Mouse (Mus musculus) limb, embryonic 15.5 days (tissue): ENCODE results near the gene Gm826. TPM values are rescaled to one million over a fixed set of nuclear protein-coding genes. Genes with fewer than 3 reads are reported as not detected.

Experiments
- ATAC-seq: fragments of 200-750 bp; cut with Nextera tagmentation; 2 replicates; pipeline ENCODE4 v1.8.0; 2017; ENCODE audit warnings: low read depth, moderate TSS enrichment; ENCODE audit not compliant: insufficient number of reproducible peaks, low FRiP score, low TSS enrichment
- H3K27ac ChIP-seq: fragments of 300-500 bp; sonication (generic); 2 replicates; pipeline ENCODE4 v1.5.1; 2015; ENCODE audit warnings: moderate library complexity, mild to moderate bottlenecking, inconsistent platforms
- H3K27me3 ChIP-seq: fragments of 300-500 bp; sonication (generic); 2 replicates; pipeline ENCODE4 v1.6.1; 2015; ENCODE audit warnings: inconsistent platforms
- H3K36me3 ChIP-seq: fragments of 300-500 bp; sonication (generic); 2 replicates; pipeline ENCODE4 v1.6.1; 2015; ENCODE audit warnings: inconsistent platforms
- H3K4me1 ChIP-seq: fragments of 300-500 bp; sonication (generic); 2 replicates; pipeline ENCODE4 v1.6.1; 2015; ENCODE audit warnings: inconsistent platforms
- H3K4me2 ChIP-seq: fragments of 300-500 bp; sonication (generic); 2 replicates; pipeline ENCODE4 v1.6.1; 2015; ENCODE audit warnings: mild to moderate bottlenecking, inconsistent platforms
- H3K4me3 ChIP-seq: fragments of 300-500 bp; sonication (generic); 2 replicates; pipeline ENCODE4 v1.5.1; 2015; ENCODE audit warnings: mild to moderate bottlenecking, inconsistent platforms
- H3K9ac ChIP-seq: fragments of 300-500 bp; sonication (generic); 2 replicates; pipeline ENCODE4 v1.6.1; 2015; ENCODE audit warnings: inconsistent platforms
- H3K9me3 ChIP-seq: fragments of 300-500 bp; sonication (generic); 2 replicates; pipeline ENCODE4 v1.6.1; 2016; ENCODE audit warnings: inconsistent platforms
- WGBS: fragments of 180-500 bp; shearing (Covaris S2); methylation state at CpG from one replicate; pipeline ENCODE4 v1.1.7; 2015; 5-methylcytosine and 5-hydroxymethylcytosine counted together
- polyA plus RNA-seq: library from polyadenylated mRNA; unstranded; fragments of >200 nt; fragmentation: Nextera tagmentation; extraction: Ambion mirVana; gene quantifications from 2 replicates; pipeline ENCODE4 v1.2.1, GENCODE M21; 2015

The Gm826 gene
- polyA plus RNA-seq, 1 experiment from 2014 or later: 0.82 TPM

GRCm38 (mm10) chr2:160364666-160365065 is 30.7 kb upstream of the Gm826 start:
- peak overlapping the region; percentile 67 for H3K4me3 ChIP-seq
- H3K9me3 ChIP-seq: no peaks in the 10 kb centered on the region
- H3K36me3 ChIP-seq: 0 out of 2 replicates have a peak, but pooled peaks cover 5% of the 10 kb centered on the region
- peak overlapping the region; percentile 97 for H3K4me2 ChIP-seq
- H3K27me3 ChIP-seq: peaks cover 65% of the 10 kb centered on the region
- 5% methylated on average over 12 of the region's 12 CpGs for WGBS
- H3K9ac ChIP-seq: peak overlapping the region; percentile 57; the same call in 1 of the 2 replicates
- no peak for ATAC-seq
- peaks cover 65% of the 10 kb centered on the region for H3K4me1 ChIP-seq
- H3K27ac ChIP-seq: no peak overlapping the region

- Histone ChIP-seq H3K4me1 (peaks cover 61% of the 10 kb centered on the region), H3K9ac (no peak overlapping the region), H3K4me3 (peak overlapping the region; percentile 67), H3K27me3 (peaks cover 64% of the 10 kb centered on the region), H3K9me3 (no peaks in the 10 kb centered on the region), H3K36me3 (0 out of 2 replicates have a peak, but pooled peaks cover 5% of the 10 kb centered on the region), H3K27ac (no peak overlapping the region), H3K4me2 (peak overlapping the region; percentile 97)
- ATAC-seq: no peak
- WGBS: 8% methylated on average over 9 of the region's 9 CpGs
Observed at GRCm38 (mm10) chr2:160364128-160364650, 30.2 kb upstream of the Gm826 start.

- H3K9ac ChIP-seq: no peak overlapping the region
- H3K27me3 ChIP-seq: peaks cover 64% of the 10 kb centered on the region
- H3K4me3 ChIP-seq: 0 out of 2 replicates have a peak overlapping the region, but pooled peaks have one; percentile 3
- 62% methylated on average over 4 of the region's 4 CpGs for WGBS
- H3K9me3 ChIP-seq: no peaks in the 10 kb centered on the region
- no peak overlapping the region for H3K27ac ChIP-seq
- peaks cover 57% of the 10 kb centered on the region for H3K4me1 ChIP-seq
- no peak overlapping the region for H3K4me2 ChIP-seq
- 0 out of 2 replicates have a peak, but pooled peaks cover 5% of the 10 kb centered on the region for H3K36me3 ChIP-seq
- ATAC-seq: no peak
Observed at GRCm38 (mm10) chr2:160363201-160363600, 29.2 kb upstream of the Gm826 start.

GRCm38 (mm10) chr2:160361442-160362121 is 27.6 kb upstream of the Gm826 start:
- no peak overlapping the region for H3K27ac ChIP-seq
- peaks cover 48% of the 10 kb centered on the region for H3K4me1 ChIP-seq
- H3K9me3 ChIP-seq: no peaks in the 10 kb centered on the region
- H3K9ac ChIP-seq: no peak overlapping the region
- no peak for ATAC-seq
- no peak overlapping the region for H3K4me2 ChIP-seq
- H3K36me3 ChIP-seq: 0 out of 2 replicates have a peak, but pooled peaks cover 5% of the 10 kb centered on the region
- 39% methylated on average over 16 of the region's 16 CpGs for WGBS
- H3K27me3 ChIP-seq: peaks cover 77% of the 10 kb centered on the region
- no peak overlapping the region for H3K4me3 ChIP-seq

- H3K36me3 ChIP-seq: 0 out of 2 replicates have a peak, but pooled peaks cover 5% of the 10 kb centered on the region
- H3K27me3 ChIP-seq: peaks cover 72% of the 10 kb centered on the region
- peaks cover 37% of the 10 kb centered on the region for H3K4me1 ChIP-seq
- H3K9ac ChIP-seq: no peak overlapping the region
- H3K27ac ChIP-seq: no peak overlapping the region
- WGBS: 25% methylated on average over 8 of the region's 8 CpGs
- no peaks in the 10 kb centered on the region for H3K9me3 ChIP-seq
- no peak for ATAC-seq
- H3K4me2 ChIP-seq: no peak overlapping the region
- H3K4me3 ChIP-seq: no peak overlapping the region
Observed at GRCm38 (mm10) chr2:160360234-160360874, 26.4 kb upstream of the Gm826 start.

- no peak overlapping the region for H3K9ac ChIP-seq
- no peak overlapping the region for H3K27ac ChIP-seq
- peaks cover 24% of the 10 kb centered on the region for H3K4me1 ChIP-seq
- 0 out of 2 replicates have a peak, but pooled peaks cover 5% of the 10 kb centered on the region for H3K36me3 ChIP-seq
- WGBS: 14% methylated on average over 4 of the region's 4 CpGs
- H3K9me3 ChIP-seq: no peaks in the 10 kb centered on the region
- ATAC-seq: no peak
- peaks cover 68% of the 10 kb centered on the region for H3K27me3 ChIP-seq
- no peak overlapping the region for H3K4me3 ChIP-seq
- no peak overlapping the region for H3K4me2 ChIP-seq
Observed at GRCm38 (mm10) chr2:160358896-160359295, 24.9 kb upstream of the Gm826 start.

- Histone ChIP-seq H3K9ac (no peak overlapping the region), H3K27ac (no peak overlapping the region), H3K4me1 (peaks cover 21% of the 10 kb centered on the region), H3K4me3 (no peak overlapping the region), H3K4me2 (no peak overlapping the region), H3K9me3 (no peaks in the 10 kb centered on the region), H3K27me3 (peaks cover 58% of the 10 kb centered on the region), H3K36me3 (no peaks in the 10 kb centered on the region)
- no peak for ATAC-seq
- WGBS: 25% methylated on average over 4 of the region's 4 CpGs
Observed at GRCm38 (mm10) chr2:160357442-160357841, 23.5 kb upstream of the Gm826 start.

GRCm38 (mm10) chr2:160356132-160356531 is 22.2 kb upstream of the Gm826 start:
- Histone ChIP-seq H3K9ac (no peak overlapping the region), H3K27me3 (peaks cover 45% of the 10 kb centered on the region), H3K27ac (no peak overlapping the region), H3K36me3 (no peaks in the 10 kb centered on the region), H3K4me2 (no peak overlapping the region), H3K9me3 (no peaks in the 10 kb centered on the region), H3K4me1 (peaks cover 17% of the 10 kb centered on the region), H3K4me3 (no peak overlapping the region)
- WGBS: 61% methylated on average over 5 of the region's 5 CpGs
- no peak for ATAC-seq

GRCm38 (mm10) chr2:160354319-160354718 is 20.4 kb upstream of the Gm826 start:
- 61% methylated on average over 2 of the region's 2 CpGs for WGBS
- Histone ChIP-seq H3K9ac (no peak overlapping the region), H3K27ac (no peak overlapping the region), H3K27me3 (peaks cover 28% of the 10 kb centered on the region), H3K4me2 (no peak overlapping the region), H3K9me3 (no peaks in the 10 kb centered on the region), H3K4me1 (peaks cover 7% of the 10 kb centered on the region), H3K36me3 (no peaks in the 10 kb centered on the region), H3K4me3 (no peak overlapping the region)
- no peak for ATAC-seq

GRCm38 (mm10) chr2:160353581-160353980 is 19.6 kb upstream of the Gm826 start:
- no peak overlapping the region for H3K9ac ChIP-seq
- peak overlapping the region; percentile 38; the same call in 1 of the 2 replicates for H3K27ac ChIP-seq
- H3K27me3 ChIP-seq: peaks cover 21% of the 10 kb centered on the region
- no peaks in the 10 kb centered on the region for H3K9me3 ChIP-seq
- no peaks in the 10 kb centered on the region; the same call in 1 of the 2 replicates for H3K4me1 ChIP-seq
- no peaks in the 10 kb centered on the region for H3K36me3 ChIP-seq
- no peak overlapping the region for H3K4me2 ChIP-seq
- ATAC-seq: no peak
- 35% methylated on average over 2 of the region's 2 CpGs for WGBS
- H3K4me3 ChIP-seq: no peak overlapping the region

- no peaks in the 10 kb centered on the region for H3K36me3 ChIP-seq
- H3K4me2 ChIP-seq: no peak overlapping the region
- no peaks in the 10 kb centered on the region for H3K27me3 ChIP-seq
- H3K9me3 ChIP-seq: no peaks in the 10 kb centered on the region
- no peak overlapping the region for H3K4me3 ChIP-seq
- WGBS: 34% methylated on average over 8 of the region's 8 CpGs
- H3K4me1 ChIP-seq: no peaks in the 10 kb centered on the region
- H3K27ac ChIP-seq: no peak overlapping the region
- no peak for ATAC-seq
- H3K9ac ChIP-seq: no peak overlapping the region
Observed at GRCm38 (mm10) chr2:160351038-160351574, 17.1 kb upstream of the Gm826 start.

GRCm38 (mm10) chr2:160349578-160349977 is 15.6 kb upstream of the Gm826 start:
- Histone ChIP-seq H3K4me1 (no peaks in the 10 kb centered on the region), H3K36me3 (no peaks in the 10 kb centered on the region), H3K4me3 (no peak overlapping the region), H3K9me3 (no peaks in the 10 kb centered on the region), H3K27ac (no peak overlapping the region), H3K27me3 (no peaks in the 10 kb centered on the region), H3K4me2 (no peak overlapping the region), H3K9ac (no peak overlapping the region)
- WGBS: 56% methylated on average over 4 of the region's 4 CpGs
- ATAC-seq: no peak
